Mouse (Mus musculus) telencephalon, adult 2 months (tissue): ENCODE data around the gene Dach1.

Source experiments
- DNase-seq: peaks from one replicate; pipeline ENCODE4 v3.0.0-alpha.2; 2011; ENCODE audit warnings: low read depth, low spot score

The Dach1 gene

DNA sequence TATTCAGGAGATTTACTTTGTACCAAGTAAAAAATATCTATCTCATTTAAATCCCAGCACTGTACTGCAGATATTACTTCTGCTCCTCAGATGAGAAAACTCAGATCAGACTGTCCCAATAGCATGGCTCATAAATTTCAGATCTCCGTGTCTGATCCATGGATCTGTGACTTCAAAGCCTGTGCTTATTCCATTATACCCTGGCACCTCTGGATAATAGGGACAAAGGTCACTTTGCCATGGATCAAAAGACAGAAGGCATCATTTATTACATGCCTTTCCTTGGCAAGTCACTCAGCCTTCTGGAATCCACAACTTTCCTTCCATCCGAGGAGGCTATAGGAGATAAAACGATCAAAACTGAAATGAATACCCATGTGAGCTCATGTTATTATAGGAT lies 132.4 kb downstream of the Dach1 start:
- DNase-seq, result no peak

DNA sequence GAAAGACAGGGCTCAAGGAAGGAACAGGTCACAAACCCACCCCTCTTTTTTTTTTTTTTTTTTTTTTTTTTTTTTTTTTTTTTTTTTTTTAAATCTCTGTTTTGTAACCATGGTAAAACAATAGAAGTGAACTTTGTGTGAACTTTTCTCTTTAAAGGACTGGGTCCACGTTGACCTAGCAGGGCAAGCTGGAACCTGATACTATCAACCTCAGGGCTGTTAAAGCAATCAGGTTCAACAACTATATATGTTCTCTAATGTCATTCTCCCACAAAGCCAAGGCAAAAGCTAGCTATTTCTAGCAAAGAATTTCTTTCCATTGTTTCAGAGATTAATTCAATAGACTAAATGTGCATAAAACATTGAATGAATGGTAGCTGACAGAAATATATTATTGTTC lies 134.3 kb downstream of the Dach1 start:
- DNase-seq, result no peak

DNA sequence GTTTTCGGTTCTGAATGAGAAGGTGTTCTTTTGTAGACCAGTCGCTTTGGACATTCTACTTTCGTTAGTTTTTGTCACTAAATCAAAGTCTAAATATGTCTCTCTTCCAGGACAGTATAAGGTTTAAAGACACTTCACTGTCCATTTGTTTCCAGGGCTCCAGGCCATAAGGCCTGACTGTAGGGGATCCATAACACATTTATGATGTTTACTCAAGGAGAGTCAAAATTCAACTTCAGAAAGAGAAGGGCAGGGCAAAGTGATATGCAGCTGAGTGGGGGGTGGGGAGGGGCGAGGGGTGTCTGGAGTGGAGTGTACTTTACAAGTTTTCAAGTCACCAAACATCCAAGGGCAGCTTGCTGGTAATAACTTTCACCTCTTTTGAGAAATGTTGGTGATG lies 146.0 kb downstream of the Dach1 start:
- DNase-seq, result no peak

DNA sequence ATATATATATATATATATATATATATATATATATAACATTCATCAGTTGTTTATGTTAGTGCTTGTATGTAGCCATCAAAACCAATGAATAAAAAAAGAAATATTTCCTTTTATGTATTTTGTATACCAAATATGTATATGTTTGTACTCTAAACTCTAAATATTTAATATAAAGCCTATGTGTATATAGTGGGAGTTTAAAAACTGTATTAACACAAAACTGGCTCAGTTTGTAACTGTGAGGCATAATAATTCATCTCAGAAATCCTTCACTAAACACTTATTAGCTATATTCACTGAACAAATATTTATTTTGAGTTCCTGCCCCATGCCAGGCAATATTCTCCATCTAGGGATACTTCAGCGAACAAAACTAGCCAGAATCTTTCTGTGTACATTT lies 155.5 kb downstream of the Dach1 start:
- no peak for DNase-seq

GRCm38 (mm10) chr14:98008501-98008900 lies 161.1 kb downstream of the Dach1 start:
- DNase-seq, result no peak

- peak; percentile 4 for DNase-seq
These were observed 167.4 kb downstream of the Dach1 start for GRCm38 (mm10) chr14:98002021-98002680.

GRCm38 (mm10) chr14:97998584-97998983 lies 171.0 kb downstream of the Dach1 start:
- peak; percentile 34 for DNase-seq

DNA sequence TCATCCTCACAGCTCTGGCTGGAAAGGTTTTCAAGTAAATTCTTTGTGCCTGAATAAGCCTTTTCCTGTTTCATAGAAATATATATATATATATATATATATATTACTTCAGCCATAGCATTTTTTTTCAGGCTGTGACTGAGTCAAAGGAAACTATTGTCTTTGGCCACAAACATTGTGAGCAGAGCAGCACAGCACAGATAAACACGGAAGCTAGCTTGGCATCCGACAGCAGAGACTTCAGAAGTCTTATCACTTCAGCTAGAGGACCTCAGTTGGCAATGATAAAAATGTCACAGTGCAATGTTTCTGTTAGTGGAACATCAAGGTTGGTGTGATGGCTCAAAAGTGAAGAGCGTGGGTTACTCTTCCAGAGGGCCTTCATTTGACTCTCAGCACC lies 186.3 kb downstream of the Dach1 start:
- DNase-seq, result no peak

- no peak for DNase-seq
These were observed 186.9 kb downstream of the Dach1 start for GRCm38 (mm10) chr14:97982676-97983075.

- DNase-seq, result no peak
These were observed 188.7 kb downstream of the Dach1 start for GRCm38 (mm10) chr14:97980879-97981278.

GRCm38 (mm10) chr14:97976091-97976490 lies 193.5 kb downstream of the Dach1 start:
- no peak for DNase-seq

GRCm38 (mm10) chr14:97975447-97975846 lies 194.1 kb downstream of the Dach1 start:
- DNase-seq, result no peak

- DNase-seq, result no peak
These were observed 205.0 kb downstream of the Dach1 start for GRCm38 (mm10) chr14:97964543-97965069.

GRCm38 (mm10) chr14:97963624-97964023 lies 205.9 kb downstream of the Dach1 start:
- DNase-seq, result no peak

- DNase-seq, result no peak
These were observed 213.2 kb downstream of the Dach1 start for GRCm38 (mm10) chr14:97956356-97956755.

GRCm38 (mm10) chr14:97945471-97945870 lies 224.1 kb downstream of the Dach1 start:
- DNase-seq, result no peak

- no peak for DNase-seq
These were observed 224.8 kb downstream of the Dach1 start for GRCm38 (mm10) chr14:97944643-97945268.

DNA sequence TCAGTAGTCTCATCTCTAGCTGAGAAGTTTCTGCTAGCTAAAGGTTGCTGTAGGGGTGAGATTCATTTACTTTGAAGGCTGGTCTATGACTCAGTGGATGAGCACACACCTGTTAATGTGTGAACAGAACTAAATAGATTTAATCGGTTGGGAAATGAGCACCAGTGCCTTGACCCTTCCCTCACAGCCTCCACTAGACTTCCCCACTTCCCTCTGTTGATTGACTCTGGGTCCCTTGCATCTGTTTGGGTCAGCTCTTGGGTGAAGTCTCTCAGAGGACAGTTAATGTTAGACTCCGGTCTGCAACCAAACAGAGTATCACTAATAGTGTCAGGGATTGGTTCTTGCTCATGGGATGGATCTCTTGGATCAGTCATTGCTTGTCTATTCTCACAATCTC lies 227.2 kb downstream of the Dach1 start:
- DNase-seq, result no peak

- no peak for DNase-seq
These were observed 272.9 kb downstream of the Dach1 start for GRCm38 (mm10) chr14:97896622-97897021.

- no peak for DNase-seq
These were observed 287.6 kb downstream of the Dach1 start for GRCm38 (mm10) chr14:97881976-97882375.

- DNase-seq, result no peak
These were observed 298.6 kb downstream of the Dach1 start for GRCm38 (mm10) chr14:97871001-97871400.

GRCm38 (mm10) chr14:97858384-97858783 lies 311.2 kb downstream of the Dach1 start:
- DNase-seq, result no peak

GRCm38 (mm10) chr14:97857276-97857675 lies 312.3 kb downstream of the Dach1 start:
- DNase-seq, result no peak
